Mouse (Mus musculus) CD4-positive, CD25-positive, alpha-beta regulatory T cell (primary cell): ENCODE measurements around the gene BC053393. TPM values are rescaled to one million over a fixed set of nuclear protein-coding genes. Genes with fewer than 3 reads are reported as not detected.

Source experiments
- polyA plus RNA-seq: library from polyadenylated mRNA; unstranded; fragments of 100-300 nt; shearing (Covaris generic); gene quantifications from one replicate; pipeline ENCODE4 v1.2.1, GENCODE M21; 2017

BC053393 gene
- polyA plus RNA-seq = not detected

GRCm38 (mm10) chr11:46571327-46571726, at the start of gene BC053393:
Gene BC053393, plus strand, starts transcription at chr11:46571536.

DNA sequence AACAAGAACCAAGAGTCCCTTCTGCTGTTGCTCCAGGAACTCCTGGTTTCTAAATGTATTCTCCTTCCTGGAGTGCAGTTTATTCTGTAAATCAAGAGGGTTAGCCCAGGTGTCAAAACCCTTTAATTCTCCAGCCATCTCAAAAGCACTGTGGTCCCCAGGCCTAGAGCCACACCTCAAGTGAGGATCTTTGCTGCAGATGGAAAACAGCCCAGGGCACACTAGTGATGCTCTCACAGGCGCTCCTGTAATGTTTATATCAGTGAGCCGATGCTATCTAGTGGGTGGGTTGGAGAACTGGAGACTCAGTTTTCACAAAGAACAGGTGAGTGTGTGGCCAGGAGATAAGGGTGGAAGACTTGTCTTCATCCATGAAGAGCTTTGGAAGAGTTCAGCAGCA, 47.4 kb upstream of the BC053393 start, which contains the start of gene Gm12169:
Gene Gm12169, plus strand, starts transcription at position 301 of the 400 bp plus-strand sequence.

DNA sequence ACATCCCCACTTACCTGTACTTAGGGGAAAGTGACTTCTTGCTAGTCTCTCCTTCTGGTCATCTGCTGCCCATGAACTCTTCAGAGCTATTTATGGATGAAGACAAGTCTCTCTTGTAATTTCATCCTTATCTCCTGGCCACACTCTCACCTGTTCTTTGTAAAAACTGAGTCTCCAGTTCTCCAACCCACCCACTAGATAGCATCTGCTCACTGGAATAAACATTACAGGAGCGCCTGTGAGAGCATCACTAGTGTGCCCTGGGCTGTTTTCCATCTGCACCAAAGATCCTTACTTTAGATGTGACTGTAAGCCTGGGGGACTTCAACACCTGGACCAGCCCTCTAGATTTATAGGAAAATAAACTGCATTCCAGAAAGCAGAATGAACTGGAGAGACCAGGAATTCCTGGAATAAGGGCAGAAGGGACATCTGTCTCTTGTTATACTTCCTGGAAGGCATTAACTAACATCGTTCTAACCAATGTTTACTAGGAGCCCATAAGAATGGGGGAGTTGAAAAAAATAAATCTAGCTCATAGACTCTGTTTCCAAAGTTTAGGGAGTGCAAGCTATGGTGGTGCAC, 58.0 kb downstream of the BC053393 start, which contains the start of gene Dppa1:
Gene Dppa1, minus strand, starts transcription at position 51 of the 585 bp plus-strand sequence.

Other genes starting within 250 kb of the BC053393 start
- gene Itk, start 182.0 kb upstream of the BC053393 start, polyA plus RNA-seq = 272 TPM
- 0.51 TPM for gene Fam71b, start 175.0 kb upstream of the BC053393 start, polyA plus RNA-seq
- 68.9 TPM for gene Med7, start 134.6 kb upstream of the BC053393 start, polyA plus RNA-seq
- 1.3 TPM for gene Havcr2, start 116.6 kb upstream of the BC053393 start, polyA plus RNA-seq
- gene Gm12169, start 47.3 kb upstream of the BC053393 start, polyA plus RNA-seq = 0.34 TPM
- gene Dppa1, start 57.7 kb downstream of the BC053393 start, polyA plus RNA-seq = not detected
- not detected for gene Timd2, start 135.5 kb downstream of the BC053393 start, polyA plus RNA-seq
- not detected for gene Havcr1, start 163.5 kb downstream of the BC053393 start, polyA plus RNA-seq
- 0.29 TPM for gene Timd4, start 239.3 kb downstream of the BC053393 start, polyA plus RNA-seq